Mouse (Mus musculus) lung, adult 18-20 months (tissue): ENCODE results near the gene Gsdmc4.
A peak's percentile ranks its signal among the peaks of the same experiment; 100 is the strongest.
"Not testable (repeated sequence)": the region's sequence is repeated elsewhere in the genome, so short reads cannot be mapped to it uniquely, and the experiment has no call there.

ENCODE experiments used
- DNase-seq, 2 experiments: peaks; one replicate each; pipeline ENCODE4 v3.0.0; 2022; ENCODE audit warnings: mixed read lengths in 2 of 2

Gene Gsdmc4

DNA sequence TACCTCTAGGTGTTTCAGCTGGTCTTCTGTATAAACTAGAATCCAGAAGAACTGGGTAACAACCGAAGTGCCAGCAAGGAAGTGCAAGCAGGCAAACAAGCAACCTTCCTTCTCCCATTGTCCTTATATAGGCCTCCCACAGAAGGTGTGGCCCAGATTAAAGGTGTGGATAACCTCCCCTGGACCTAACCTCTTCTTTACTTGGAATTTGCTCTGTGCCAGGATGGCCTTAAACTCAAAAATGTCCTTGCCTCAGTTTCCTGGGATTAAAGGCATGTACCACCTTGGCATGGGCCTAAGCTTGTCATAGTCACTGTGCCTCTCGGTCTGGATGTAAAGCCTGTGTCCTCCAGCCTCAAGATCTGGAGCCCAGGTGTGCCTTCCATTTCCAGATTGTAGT is at the start of gene Gsdmc4:
TSS of gene Gsdmc4 (minus strand) at position 101 of the 400 bp plus-strand sequence.
- not testable (repeated sequence) for DNase-seq

DNA sequence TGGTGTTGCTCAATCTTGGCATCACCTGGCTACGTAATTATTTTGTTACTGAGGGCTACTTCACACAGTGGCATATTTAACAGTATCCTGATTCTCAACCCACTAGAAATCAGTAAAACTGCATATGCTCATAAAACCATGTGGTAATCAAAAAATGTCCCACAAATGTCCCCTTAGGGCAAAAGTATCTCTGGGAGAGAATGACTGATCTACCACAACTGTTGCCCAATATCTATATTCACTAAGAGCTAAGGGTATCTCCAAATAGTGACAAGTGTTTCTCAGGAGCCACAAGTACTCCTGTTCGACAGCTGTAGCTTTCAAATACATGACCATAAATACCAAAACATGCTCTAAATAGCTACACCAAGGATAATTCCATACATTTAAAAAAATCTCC is 48.4 kb upstream of the Gsdmc4 start:
- DNase-seq, result no peak

- DNase-seq, result no peak
These were observed 45.5 kb upstream of the Gsdmc4 start for GRCm38 (mm10) chr15:63957553-63957952.

- no peak for DNase-seq
These were observed 41.2 kb upstream of the Gsdmc4 start for GRCm38 (mm10) chr15:63953256-63953655.

DNA sequence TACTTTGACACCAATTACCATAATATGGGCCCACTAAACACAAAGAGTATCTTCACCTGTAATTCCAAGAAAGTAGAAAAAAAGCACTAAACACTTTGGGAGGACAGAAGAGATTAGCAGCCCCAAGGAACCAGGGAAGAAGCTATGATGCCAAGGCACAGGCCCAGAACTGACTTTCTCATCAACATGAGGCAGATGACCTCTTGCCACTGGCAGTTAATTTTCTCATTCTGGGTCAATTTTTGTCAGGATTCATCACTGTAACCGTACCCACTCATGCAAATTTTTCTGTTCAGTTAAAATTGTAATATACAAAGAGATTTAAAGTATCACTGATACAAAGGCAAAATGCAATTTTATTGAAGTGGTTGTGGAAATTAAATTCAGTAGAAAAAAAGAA is 29.1 kb upstream of the Gsdmc4 start:
- DNase-seq, result no peak

DNA sequence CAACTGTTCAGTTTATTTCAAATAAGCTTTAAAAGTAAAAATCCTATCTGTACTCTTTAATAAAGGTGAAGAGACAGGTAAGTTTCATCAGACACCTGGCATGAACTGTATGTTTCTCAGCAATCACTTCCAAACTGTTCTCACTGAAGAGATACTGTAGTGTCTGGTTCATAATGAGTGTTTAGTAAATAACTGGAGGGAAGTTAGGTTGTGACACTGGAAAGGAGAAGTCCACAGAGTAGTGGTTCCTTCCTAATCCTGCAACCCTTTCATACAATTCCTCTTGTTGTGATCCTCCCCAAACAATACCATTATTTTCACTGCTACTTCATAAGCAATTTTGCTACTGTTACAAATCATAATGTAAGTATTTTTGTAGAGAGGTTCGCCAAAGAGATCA is 20.6 kb upstream of the Gsdmc4 start:
- DNase-seq, result no peak

GRCm38 (mm10) chr15:63931404-63931803 is 19.3 kb upstream of the Gsdmc4 start:
- no peak for DNase-seq

DNA sequence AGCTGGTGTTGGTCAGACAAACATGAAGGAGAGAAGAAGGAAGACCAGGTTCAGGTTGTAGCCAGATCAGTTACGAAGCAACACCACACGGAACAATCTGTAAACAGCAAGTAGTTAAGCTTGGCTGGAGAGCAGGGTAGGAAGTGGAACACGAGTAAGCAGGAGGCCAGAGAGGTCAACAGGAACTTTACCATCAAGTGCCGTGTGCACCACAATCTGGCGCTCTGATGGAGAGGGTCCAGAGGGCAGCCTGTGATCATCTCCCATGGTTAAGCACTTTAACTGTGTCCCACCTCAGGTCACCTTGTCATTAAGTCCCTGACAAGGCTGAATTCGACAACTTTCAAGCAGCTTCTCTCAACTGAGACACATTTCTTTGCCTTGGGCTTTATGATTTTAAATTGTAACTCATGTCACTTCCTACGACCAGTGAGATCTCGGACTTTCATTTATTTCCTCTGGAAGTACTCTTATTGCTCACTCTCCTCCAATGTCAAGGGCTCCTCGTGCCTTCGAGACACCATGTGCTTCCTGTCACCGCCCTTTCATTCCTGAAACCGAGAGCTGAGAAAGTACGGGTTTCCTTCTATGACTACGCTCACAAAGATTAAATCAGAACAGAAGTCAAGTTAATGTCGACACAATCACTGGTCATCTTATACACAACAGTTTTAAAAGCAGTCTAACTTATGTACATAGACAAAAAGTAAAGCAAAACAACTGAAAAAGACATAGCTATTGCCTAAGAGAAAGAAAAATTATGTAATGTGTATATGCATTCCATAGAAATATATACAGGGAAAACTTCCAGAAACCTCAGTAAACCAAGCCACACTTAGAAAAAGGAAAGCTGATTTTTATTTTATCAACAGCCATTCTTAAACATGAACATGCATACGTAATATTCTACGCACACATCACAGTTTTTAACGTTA is 18.3 kb upstream of the Gsdmc4 start:
- no peak for DNase-seq

DNA sequence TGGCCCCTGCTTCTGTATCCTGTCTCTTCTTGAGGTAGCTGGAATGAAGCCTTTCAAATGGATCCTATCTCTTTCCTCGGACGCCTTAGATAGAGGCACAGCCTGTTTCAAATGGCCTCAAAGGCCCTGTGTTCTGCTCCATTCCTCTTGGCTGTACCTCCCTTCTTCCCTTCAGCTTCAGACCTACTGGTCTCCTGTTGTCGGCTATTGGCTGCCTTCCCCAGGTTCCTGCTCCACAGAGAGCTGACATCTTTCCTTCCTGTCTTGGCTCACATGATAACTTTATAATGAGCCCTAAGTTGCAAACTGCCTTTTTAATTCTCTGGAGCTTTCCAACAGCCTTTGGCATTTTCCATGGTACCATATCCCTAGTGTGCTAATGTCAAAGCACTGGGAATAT is 14.1 kb upstream of the Gsdmc4 start:
- DNase-seq, result no peak

GRCm38 (mm10) chr15:63924484-63924883 is 12.4 kb upstream of the Gsdmc4 start:
- no peak for DNase-seq

DNA sequence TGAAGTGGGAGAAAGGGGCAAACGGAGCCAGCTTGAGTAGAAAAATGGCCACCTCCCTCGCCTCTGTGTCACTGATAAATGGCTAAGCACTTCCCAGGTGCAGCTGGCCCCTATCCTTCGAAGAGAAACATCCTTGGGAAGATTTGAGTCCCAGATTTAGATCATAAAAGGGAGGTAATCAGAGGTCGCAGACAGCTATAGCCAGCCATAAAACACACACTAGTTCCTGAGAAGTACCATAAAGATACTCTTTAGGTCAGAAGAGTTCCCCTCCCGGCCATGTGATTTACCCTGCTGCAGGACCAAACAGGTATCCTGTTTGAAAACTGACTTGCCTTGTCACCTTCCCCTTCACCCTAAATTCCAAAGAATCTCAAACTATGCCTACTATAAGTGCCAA is 9.5 kb upstream of the Gsdmc4 start:
- DNase-seq, result not testable (repeated sequence)

- DNase-seq, result not testable (repeated sequence)
These were observed 7.6 kb upstream of the Gsdmc4 start for GRCm38 (mm10) chr15:63919728-63920127.

- not testable (repeated sequence) for DNase-seq
These were observed 4.5 kb upstream of the Gsdmc4 start for GRCm38 (mm10) chr15:63916584-63916983.

GRCm38 (mm10) chr15:63909896-63910295 is 2.2 kb downstream of the Gsdmc4 start:
- DNase-seq, result not testable (repeated sequence)

DNA sequence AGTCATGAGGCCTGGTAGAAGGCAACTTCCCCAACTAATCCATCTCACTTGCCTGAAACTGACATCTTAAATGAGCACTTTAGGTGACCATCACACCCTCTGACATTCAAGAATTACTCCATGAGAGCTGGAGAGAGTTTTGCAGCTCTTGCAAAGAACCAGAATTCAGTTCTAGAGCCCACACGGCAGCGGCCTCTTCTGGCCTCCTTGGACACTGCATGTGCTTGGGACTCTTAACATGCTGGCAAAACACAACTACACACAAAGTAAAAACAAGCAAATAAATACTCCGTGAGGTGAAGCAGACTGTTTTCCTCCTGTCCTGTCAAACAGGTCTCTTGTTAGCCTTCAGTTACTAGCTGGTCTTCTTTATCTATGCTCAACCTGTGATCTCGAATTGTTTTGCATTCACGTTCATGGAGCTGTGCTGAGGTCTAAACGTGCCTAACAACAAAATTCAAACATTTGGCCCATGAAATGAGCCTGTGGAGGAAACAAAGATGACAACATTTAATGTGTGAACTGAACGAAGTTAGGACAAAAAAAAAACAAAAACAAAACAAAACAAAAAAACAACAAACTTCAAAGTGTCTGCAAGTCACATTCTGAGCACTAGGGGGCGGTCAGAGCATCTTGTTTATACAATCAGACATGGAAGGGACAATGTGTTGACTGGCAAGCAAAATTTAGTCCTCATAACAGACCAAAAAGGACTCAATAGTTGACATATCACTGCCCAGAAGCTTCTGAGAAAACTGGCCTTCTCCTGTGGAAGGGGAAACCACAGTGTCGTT is 16.3 kb downstream of the Gsdmc4 start:
- DNase-seq, result peak in 1 of 2 experiments; percentile 10

DNA sequence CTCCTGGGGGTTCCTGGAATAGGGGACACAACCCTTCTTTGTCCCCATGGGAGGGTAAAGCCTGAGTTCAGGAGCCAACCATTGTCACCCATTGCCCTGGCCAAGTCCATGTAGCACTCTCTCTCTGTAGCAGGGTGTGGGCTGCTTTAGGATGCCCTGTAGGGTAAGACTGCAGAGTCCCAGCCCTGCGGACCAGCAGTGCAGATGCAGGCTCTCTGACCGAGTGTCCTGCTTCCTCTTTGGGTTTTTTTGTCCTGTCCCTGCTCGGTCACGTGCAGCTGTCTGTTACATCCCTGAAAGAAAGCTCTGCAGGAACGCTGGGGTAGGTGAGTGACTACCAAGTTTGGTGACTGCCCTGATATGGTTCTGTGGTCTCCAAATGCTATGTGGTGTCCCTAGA is 23.7 kb downstream of the Gsdmc4 start:
- not testable (repeated sequence) for DNase-seq

DNA sequence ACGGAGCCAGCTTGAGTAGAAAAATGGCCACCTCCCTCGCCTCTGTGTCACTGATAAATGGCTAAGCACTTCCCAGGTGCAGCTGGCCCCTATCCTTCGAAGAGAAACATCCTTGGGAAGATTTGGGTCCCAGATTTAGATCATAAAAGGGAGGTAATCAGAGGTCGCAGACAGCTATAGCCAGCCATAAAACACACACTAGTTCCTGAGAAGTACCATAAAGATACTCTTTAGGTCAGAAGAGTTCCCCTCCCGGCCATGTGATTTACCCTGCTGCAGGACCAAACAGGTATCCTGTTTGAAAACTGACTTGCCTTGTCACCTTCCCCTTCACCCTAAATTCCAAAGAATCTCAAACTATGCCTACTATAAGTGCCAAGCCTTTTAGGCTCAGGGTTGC is 24.1 kb downstream of the Gsdmc4 start:
- DNase-seq, result not testable (repeated sequence)

DNA sequence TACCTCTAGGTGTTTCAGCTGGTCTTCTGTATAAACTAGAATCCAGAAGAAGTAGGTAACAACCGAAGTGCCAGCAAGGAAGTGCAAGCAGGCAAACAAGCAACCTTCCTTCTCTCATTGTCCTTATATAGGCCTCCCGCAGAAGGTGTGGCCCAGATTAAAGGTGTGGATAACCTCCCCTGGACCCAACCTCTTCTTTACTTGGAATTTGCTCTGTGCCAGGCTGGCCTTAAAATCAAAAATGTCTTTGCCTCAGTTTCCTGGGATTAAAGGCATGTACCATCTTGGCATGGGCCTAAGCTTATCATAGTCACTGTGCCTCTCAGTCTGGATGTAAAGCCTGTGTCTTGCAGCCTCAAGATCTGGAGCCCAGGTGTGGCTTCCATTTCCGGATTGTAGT is 33.6 kb downstream of the Gsdmc4 start, which contains the start of gene Gsdmc3:
TSS of gene Gsdmc3 (minus strand) at position 101 of the 400 bp plus-strand sequence.
- not testable (repeated sequence) for DNase-seq

DNA sequence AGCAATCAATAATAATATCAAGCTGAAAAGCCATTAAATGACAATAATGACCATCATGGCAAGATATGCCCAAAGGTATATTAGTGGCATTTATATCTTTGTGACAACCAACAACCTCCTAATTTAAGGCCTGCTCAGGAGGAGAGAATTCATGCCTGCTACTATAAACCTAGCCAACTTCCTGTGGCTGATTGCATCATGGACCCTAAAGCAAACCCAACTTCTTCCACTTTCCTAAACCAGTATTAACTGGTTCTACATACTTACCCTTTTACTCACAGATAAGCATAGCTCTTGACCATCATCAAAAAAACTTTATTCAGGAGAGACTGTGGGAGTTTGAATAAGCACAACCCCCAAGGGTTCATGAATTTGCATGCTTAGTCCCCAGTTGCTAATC is 35.9 kb downstream of the Gsdmc4 start:
- DNase-seq, result not testable (repeated sequence)

- DNase-seq, result not testable (repeated sequence)
These were observed 50.1 kb downstream of the Gsdmc4 start for GRCm38 (mm10) chr15:63861965-63862364.
